Mouse (Mus musculus) forebrain, postnatal 0 days (tissue): ENCODE data around the gene Evpl. TPM values are rescaled to one million over a fixed set of nuclear protein-coding genes. Genes with fewer than 3 reads are reported as not detected.

Experiments used
- ATAC-seq: fragments of 200-750 bp; cut with Nextera tagmentation; 2 replicates; pipeline ENCODE4 v1.8.0; 2017; ENCODE audit warnings: mild to moderate bottlenecking, moderate library complexity
- DNase-seq: peaks from one replicate; pipeline ENCODE4 v3.0.0-alpha.2; 2015
- H3K27ac ChIP-seq: fragments of 300-500 bp; sonication (generic); 2 replicates; pipeline ENCODE4 v1.5.1; 2014; ENCODE audit warnings: low read depth, mild to moderate bottlenecking, antibody characterized with exemption, low read length, moderate library complexity, mixed read lengths
- H3K27me3 ChIP-seq: fragments of 300-500 bp; sonication (generic); 2 replicates; pipeline ENCODE4 v1.6.1; 2014; ENCODE audit warnings: mild to moderate bottlenecking, low read length, mixed read lengths; ENCODE audit not compliant: insufficient read depth
- H3K36me3 ChIP-seq: fragments of 300-500 bp; sonication (generic); 2 replicates; pipeline ENCODE4 v1.6.1; 2014; ENCODE audit warnings: mild to moderate bottlenecking, moderate library complexity; ENCODE audit not compliant: insufficient read depth
- H3K4me1 ChIP-seq: fragments of 300-500 bp; sonication (generic); 2 replicates; pipeline ENCODE4 v1.6.1; 2014; ENCODE audit warnings: antibody characterized with exemption; ENCODE audit not compliant: insufficient read depth
- H3K4me2 ChIP-seq: fragments of 300-500 bp; sonication (generic); 2 replicates; pipeline ENCODE4 v1.6.1; 2014; ENCODE audit warnings: low read depth, mild to moderate bottlenecking, moderate library complexity
- H3K4me3 ChIP-seq: fragments of 300-500 bp; sonication (generic); 2 replicates; pipeline ENCODE4 v1.5.1; 2014; ENCODE audit warnings: low read depth, low read length, mixed read lengths
- H3K9ac ChIP-seq: fragments of 300-500 bp; sonication (generic); 2 replicates; pipeline ENCODE4 v1.6.1; 2014; ENCODE audit warnings: mild to moderate bottlenecking
- H3K9me3 ChIP-seq: fragments of 300-500 bp; sonication (generic); 2 replicates; pipeline ENCODE4 v1.6.1; 2016; ENCODE audit warnings: low read length
- CTCF ChIP-seq: sonication (generic); IDR thresholded peaks from 2 replicates; pipeline ENCODE4 v1.5.1; 2016; ENCODE audit warnings: antibody characterized with exemption, control low read depth, low read depth
- WGBS: fragments of 180-500 bp; shearing (Covaris S2); extraction: QIAGEN DNeasy Blood & Tissue Kit; methylation state at CpG from one replicate; pipeline ENCODE4 v1.1.7; 2014; 5-methylcytosine and 5-hydroxymethylcytosine counted together
- polyA plus RNA-seq: library from polyadenylated mRNA; unstranded; fragments of >200 nt; fragmentation: Nextera tagmentation; extraction: Ambion mirVana; gene quantifications from 2 replicates; pipeline ENCODE4 v1.2.1, GENCODE M21; 2015
- total RNA-seq: library from RNA; depleted of rRNA; stranded (reverse); fragments of >200 nt; gene quantifications from 2 replicates; pipeline ENCODE4 v1.2.3, GENCODE M21; 2014

Evpl gene
- total and polyA plus RNA-seq, 2 experiments from 2014 or later = 1.1 to 2.3 TPM

DNA sequence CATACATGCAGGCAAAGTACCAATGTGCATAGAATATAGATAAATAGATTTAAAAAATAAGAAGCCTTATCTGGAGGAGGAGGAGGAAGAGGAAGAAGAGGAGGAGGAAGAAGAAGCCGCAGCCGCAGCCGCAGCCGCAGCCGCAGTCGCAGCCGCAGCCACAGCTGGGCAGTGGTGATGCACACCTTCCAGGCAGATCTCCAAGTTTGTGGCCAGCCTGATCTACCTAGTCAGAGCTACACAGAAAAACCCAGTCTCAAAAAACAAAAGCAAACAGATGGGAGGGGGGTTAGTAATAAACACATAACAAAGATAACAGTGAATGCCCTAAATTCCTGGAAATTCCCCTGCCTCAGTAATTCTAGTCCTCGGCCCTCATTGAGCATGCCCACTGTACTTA is 43.3 kb downstream of the Evpl start:
- Histone ChIP-seq H3K36me3 (peaks cover 13% of the 10 kb centered on the region), H3K9ac (no peak overlapping the region), H3K27me3 (no peaks in the 10 kb centered on the region), H3K4me1 (peaks cover 10% of the 10 kb centered on the region; the same call in 1 of the 2 replicates), H3K4me2 (no peak overlapping the region), H3K27ac (no peak overlapping the region), H3K4me3 (no peak overlapping the region), H3K9me3 (no peaks in the 10 kb centered on the region)
- 98% methylated on average over 8 of the region's 8 CpGs for WGBS
- DNase-seq (no peak), ATAC-seq (no peak)
- no peak for TF ChIP-seq CTCF

DNA sequence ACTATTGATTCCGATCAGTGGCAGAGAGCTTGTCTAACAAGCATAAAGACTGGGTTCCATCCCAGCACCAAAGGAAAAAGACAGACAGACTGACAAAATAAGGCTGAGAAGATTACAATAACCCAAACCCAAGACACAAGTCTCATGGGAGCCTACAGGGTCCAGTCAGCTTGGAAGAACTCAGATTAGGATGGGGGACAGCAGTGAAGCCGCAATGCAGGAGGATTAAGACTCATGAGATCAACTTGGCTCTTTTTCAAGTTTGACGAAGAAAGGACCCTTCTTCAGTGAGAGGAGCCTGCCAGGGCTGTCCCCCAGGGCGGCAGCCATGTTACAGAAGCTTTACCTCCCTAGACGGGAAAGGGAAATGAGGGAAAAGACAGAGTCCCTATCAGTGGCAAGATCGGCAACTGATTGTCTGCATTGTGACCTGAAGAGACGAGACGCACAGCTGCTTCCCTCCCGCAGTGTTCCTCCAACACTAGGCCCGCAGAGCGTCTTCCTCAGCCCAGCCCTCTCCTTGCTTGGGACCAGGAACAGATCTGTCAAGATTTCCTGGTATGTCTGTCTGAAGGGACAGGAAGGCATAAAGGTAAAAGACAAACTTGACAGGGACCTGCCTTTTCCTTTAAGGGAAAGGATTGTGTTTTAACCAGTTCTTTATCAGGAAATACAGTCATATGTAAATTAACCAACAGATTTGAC is 50.5 kb downstream of the Evpl start:
- Histone ChIP-seq H3K36me3 (peaks cover 39% of the 10 kb centered on the region), H3K9me3 (no peaks in the 10 kb centered on the region), H3K4me1 (no peaks in the 10 kb centered on the region), H3K4me2 (no peak overlapping the region), H3K9ac (no peak overlapping the region; the same call in 1 of the 2 replicates), H3K27me3 (no peaks in the 10 kb centered on the region), H3K27ac (no peak overlapping the region), H3K4me3 (no peak overlapping the region)
- 38% methylated on average over 11 of the region's 11 CpGs for WGBS
- DNase-seq = no peak
- no peak for ATAC-seq
- TF ChIP-seq CTCF = no peak

DNA sequence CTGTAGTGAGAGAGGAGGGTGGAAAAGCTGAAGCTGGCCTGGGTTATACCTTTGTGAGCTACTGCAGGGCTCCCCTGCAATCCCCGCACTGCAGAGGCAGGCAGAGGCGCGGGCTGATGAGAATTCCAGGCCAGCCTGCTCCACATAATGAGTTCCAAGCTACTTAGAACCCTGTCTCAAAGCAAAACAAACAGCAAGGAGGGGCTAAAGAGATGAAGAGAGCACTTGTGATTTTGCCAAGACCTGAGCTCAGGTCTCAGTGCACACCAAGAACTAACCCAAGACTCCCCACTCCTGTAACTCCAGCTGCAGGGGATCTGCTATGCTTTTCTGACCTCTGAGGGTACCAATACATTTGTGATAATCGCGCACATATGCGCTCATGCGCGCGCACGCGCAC is 51.5 kb downstream of the Evpl start:
- H3K9me3 ChIP-seq = no peaks in the 10 kb centered on the region
- no peak for TF ChIP-seq CTCF
- H3K9ac ChIP-seq = no peak overlapping the region
- ATAC-seq = no peak
- H3K4me3 ChIP-seq = no peak overlapping the region
- H3K27me3 ChIP-seq = no peaks in the 10 kb centered on the region
- H3K36me3 ChIP-seq = peaks cover 45% of the 10 kb centered on the region
- 91% methylated on average over 11 of the region's 11 CpGs for WGBS
- H3K4me1 ChIP-seq = no peaks in the 10 kb centered on the region
- no peak overlapping the region for H3K4me2 ChIP-seq
- peak overlapping the region; percentile 45; the same call in 1 of the 2 replicates for H3K27ac ChIP-seq
- no peak for DNase-seq

DNA sequence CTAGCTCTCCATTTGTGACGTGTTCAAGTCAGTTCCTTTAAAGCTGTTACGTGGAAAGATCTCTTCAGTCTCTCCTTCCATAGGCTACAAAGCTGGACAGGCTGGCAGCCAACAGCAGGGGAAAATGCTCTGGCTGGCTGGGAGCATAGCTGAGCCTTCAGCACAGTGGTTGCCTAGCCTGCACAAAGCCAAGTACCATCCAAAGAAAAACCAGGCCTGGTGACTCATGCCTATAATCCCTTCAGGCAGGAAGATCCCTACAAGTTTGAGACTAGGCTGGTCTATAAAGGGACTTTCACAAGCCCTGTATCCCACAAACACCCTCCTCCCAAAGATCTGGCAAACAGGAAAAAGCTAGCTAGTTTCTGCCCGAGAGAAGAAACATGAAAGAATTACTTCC is 52.0 kb downstream of the Evpl start:
- Histone ChIP-seq H3K9me3 (no peaks in the 10 kb centered on the region), H3K4me3 (no peak overlapping the region), H3K27ac (peak overlapping the region; percentile 45), H3K27me3 (no peaks in the 10 kb centered on the region), H3K4me1 (no peaks in the 10 kb centered on the region), H3K9ac (no peak overlapping the region), H3K4me2 (no peak overlapping the region), H3K36me3 (peaks cover 46% of the 10 kb centered on the region)
- 65% methylated on average over 3 of the region's 3 CpGs for WGBS
- TF ChIP-seq CTCF = no peak
- DNase-seq = no peak
- peak; percentile 51 for ATAC-seq

DNA sequence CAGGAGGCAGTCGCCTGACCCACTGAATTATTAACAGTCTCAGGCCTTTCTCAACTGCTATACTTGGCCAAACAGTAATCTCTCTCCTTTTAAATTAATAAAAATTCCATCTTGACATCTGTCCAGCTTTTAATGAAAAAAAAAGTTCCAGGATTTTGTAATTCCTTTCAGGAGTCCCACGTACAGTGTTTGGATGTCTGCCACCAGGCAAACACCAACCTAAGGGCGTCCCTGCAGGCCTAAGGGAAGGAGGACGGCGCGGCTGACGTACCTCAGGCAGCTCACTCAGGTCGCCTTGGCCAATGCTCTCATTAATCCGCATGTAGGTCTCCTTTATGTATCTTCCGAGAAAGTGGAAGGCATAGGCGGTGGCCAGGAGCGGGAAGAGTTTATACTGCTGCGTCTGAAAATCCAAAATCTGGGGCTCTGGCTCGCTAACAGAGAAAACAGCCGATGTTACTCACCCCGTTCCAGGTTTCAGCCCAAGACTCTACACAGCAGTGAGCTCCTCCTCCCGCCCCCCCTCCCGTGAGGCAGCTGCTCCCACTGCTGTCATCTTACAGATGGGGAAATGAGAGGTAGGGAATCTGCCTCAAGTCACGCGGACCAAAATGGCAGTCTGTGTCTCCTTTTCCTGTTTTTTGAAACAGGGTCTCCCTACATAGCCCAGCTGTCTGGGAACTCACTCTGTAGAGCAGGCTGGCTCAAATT is 59.3 kb downstream of the Evpl start:
- no peak overlapping the region for H3K9ac ChIP-seq
- no peak overlapping the region for H3K4me3 ChIP-seq
- DNase-seq (no peak), ATAC-seq (no peak)
- H3K36me3 ChIP-seq = peaks cover 77% of the 10 kb centered on the region
- H3K4me2 ChIP-seq = no peak overlapping the region
- H3K4me1 ChIP-seq = no peaks in the 10 kb centered on the region
- WGBS = 87% methylated on average over 20 of the region's 20 CpGs
- no peaks in the 10 kb centered on the region for H3K27me3 ChIP-seq
- H3K9me3 ChIP-seq = no peaks in the 10 kb centered on the region
- no peak for TF ChIP-seq CTCF
- H3K27ac ChIP-seq = no peak overlapping the region

DNA sequence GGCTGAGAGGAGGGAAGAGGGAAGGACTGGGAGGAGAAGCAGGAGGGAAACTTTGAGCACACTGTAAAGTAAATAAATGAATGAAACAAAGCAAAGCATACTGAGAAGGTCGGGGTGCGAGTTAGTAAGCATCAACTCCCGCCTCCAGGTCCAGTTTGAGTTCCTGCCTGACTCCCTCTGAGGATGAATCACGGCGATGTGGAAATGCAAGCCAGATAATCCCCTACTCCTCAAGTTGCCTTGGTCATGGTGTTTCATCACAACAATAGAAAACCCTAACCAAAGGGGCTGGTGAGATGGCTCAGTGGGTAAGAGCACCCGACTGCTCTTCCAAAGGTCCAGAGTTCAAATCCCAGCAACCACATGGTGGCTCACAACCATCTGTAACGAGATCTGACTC is 61.9 kb downstream of the Evpl start:
- Histone ChIP-seq H3K27ac (no peak overlapping the region), H3K4me3 (no peak overlapping the region), H3K36me3 (peaks cover 82% of the 10 kb centered on the region), H3K9me3 (no peaks in the 10 kb centered on the region), H3K4me2 (no peak overlapping the region), H3K9ac (no peak overlapping the region), H3K4me1 (no peaks in the 10 kb centered on the region), H3K27me3 (no peaks in the 10 kb centered on the region)
- TF ChIP-seq CTCF = no peak
- 89% methylated on average over 7 of the region's 7 CpGs for WGBS
- DNase-seq (no peak), ATAC-seq (no peak)

DNA sequence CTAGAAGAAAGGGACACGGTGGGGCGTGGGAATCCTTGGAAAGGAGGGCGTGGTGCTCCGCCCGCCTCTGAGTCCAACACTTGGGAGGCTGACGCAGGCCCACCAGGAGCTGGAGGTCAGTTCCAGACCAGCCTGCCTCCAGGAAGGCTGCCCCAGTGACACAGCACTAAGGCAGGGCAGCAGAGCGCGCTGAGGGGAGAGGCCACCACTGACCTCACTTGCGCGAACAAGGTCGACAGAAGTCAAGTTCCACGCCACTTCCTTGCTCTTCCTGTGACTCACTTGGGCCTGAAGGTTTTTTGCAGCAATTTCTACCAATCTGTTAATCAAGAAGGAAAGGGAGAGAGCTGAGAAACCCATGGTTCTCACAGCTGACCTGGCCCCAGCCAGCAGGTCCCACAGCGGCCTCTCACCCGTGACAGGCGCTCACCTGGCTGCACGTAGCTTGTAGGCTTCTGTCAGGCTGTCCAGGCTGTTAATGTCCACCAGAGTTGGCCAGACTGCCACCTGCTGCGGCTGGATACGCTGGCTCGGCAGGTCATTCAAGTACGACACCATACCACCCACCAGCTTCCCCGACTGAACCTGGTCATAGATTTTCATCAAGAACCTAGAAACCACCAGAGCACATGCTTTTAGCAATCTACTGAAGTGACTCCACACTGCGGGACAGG is 63.0 kb downstream of the Evpl start:
- no peaks in the 10 kb centered on the region for H3K27me3 ChIP-seq
- no peaks in the 10 kb centered on the region for H3K4me1 ChIP-seq
- H3K9ac ChIP-seq = no peak overlapping the region
- no peak overlapping the region for H3K27ac ChIP-seq
- ATAC-seq (no peak), DNase-seq (no peak)
- 95% methylated on average over 22 of the region's 22 CpGs for WGBS
- no peak overlapping the region for H3K4me3 ChIP-seq
- no peaks in the 10 kb centered on the region for H3K9me3 ChIP-seq
- no peak for TF ChIP-seq CTCF
- no peak overlapping the region for H3K4me2 ChIP-seq
- H3K36me3 ChIP-seq = peaks cover 72% of the 10 kb centered on the region
